Mouse (Mus musculus) cortical plate, adult 2 months (tissue): ENCODE data around the gene Tmem9b. TPM values are rescaled to one million over a fixed set of nuclear protein-coding genes. Genes with fewer than 3 reads are reported as not detected.

Source experiments
- H3K27ac ChIP-seq: fragments of 200-500 bp; 2 replicates; pipeline ENCODE4 v1.5.1; 2012; ENCODE audit warnings: low read length, control low read depth, inconsistent platforms; ENCODE audit not compliant: insufficient read depth
- H3K4me1 ChIP-seq: fragments of 200-500 bp; 2 replicates; pipeline ENCODE4 v1.6.1; 2011; ENCODE audit warnings: low read length; ENCODE audit not compliant: control insufficient read depth, insufficient read depth
- H3K4me3 ChIP-seq: fragments of 200-500 bp; 2 replicates; pipeline ENCODE4 v1.5.1; 2011; ENCODE audit warnings: mild to moderate bottlenecking, low read length, control low read depth; ENCODE audit not compliant: insufficient read depth
- CTCF ChIP-seq: fragments of 200-500 bp; IDR thresholded peaks from 2 replicates; pipeline ENCODE4 v1.5.1; 2011; ENCODE audit warnings: mild to moderate bottlenecking, control low read depth, low read length; ENCODE audit not compliant: insufficient read depth; ENCODE audit errors: extremely low read depth
- POLR2A ChIP-seq: fragments of 200-500 bp; IDR thresholded peaks from 2 replicates; pipeline ENCODE4 v1.6.1; 2011; ENCODE audit warnings: mild to moderate bottlenecking, low read length, control low read depth; ENCODE audit not compliant: insufficient read depth; ENCODE audit errors: extremely low read depth
- polyA plus RNA-seq: library from polyadenylated mRNA; depleted of rRNA; stranded (reverse); fragments of >200 nt; gene quantifications from 2 replicates; pipeline ENCODE4 v1.2.3, GENCODE M21; 2012; rRNA removed

Tmem9b gene
- polyA plus RNA-seq, 1 experiment, result 153 TPM

- H3K4me3 ChIP-seq, result no peak overlapping the region
- no peak overlapping the region for H3K27ac ChIP-seq
- no peaks in the 10 kb centered on the region for H3K4me1 ChIP-seq
- TF ChIP-seq CTCF (no peak), POLR2A (no peak)
Observed at GRCm38 (mm10) chr7:109700213-109700612, 52.5 kb downstream of the Tmem9b start.

GRCm38 (mm10) chr7:109695339-109695726 lies 57.3 kb downstream of the Tmem9b start:
- Histone ChIP-seq H3K4me3 (no peak overlapping the region), H3K27ac (no peak overlapping the region), H3K4me1 (no peaks in the 10 kb centered on the region)
- TF ChIP-seq CTCF, result no peak
- TF ChIP-seq POLR2A, result no peak

GRCm38 (mm10) chr7:109694576-109695338 lies 57.9 kb downstream of the Tmem9b start:
- TF ChIP-seq CTCF (no peak), POLR2A (no peak)
- Histone ChIP-seq H3K27ac (no peak overlapping the region), H3K4me3 (no peak overlapping the region), H3K4me1 (no peaks in the 10 kb centered on the region)

GRCm38 (mm10) chr7:109690961-109691360 lies 61.7 kb downstream of the Tmem9b start:
- no peak overlapping the region for H3K4me3 ChIP-seq
- H3K27ac ChIP-seq, result no peak overlapping the region
- no peaks in the 10 kb centered on the region for H3K4me1 ChIP-seq
- TF ChIP-seq POLR2A (no peak), CTCF (no peak)

- TF ChIP-seq POLR2A (no peak), CTCF (peak; percentile 32; the same call in 1 of the 2 replicates)
- H3K27ac ChIP-seq, result no peak overlapping the region
- H3K4me3 ChIP-seq, result no peak overlapping the region
- no peaks in the 10 kb centered on the region for H3K4me1 ChIP-seq
Observed at GRCm38 (mm10) chr7:109690101-109690500, 62.6 kb downstream of the Tmem9b start.

- no peaks in the 10 kb centered on the region for H3K4me1 ChIP-seq
- TF ChIP-seq POLR2A, result no peak
- no peak for TF ChIP-seq CTCF
Observed at GRCm38 (mm10) chr7:109686585-109687128, 66.0 kb downstream of the Tmem9b start.

More at GRCm38 (mm10) chr7:109686585-109687128, 66.0 kb downstream of the Tmem9b start:
- H3K27ac ChIP-seq, result no peak overlapping the region
- no peak overlapping the region for H3K4me3 ChIP-seq

Other genes starting within 250 kb of the Tmem9b start
- gene Trim66, start 244.7 kb downstream of the Tmem9b start, polyA plus RNA-seq, result 13.7 and 15.1 TPM in 2 replicates
- gene Rpl27a, start 233.7 kb downstream of the Tmem9b start, polyA plus RNA-seq, result 325 and 368 TPM in 2 replicates
- 18.3 and 19.7 TPM in 2 replicates for gene St5, start 49.3 kb downstream of the Tmem9b start, polyA plus RNA-seq
- gene Akip1, start 49.2 kb downstream of the Tmem9b start, polyA plus RNA-seq, result 7.0 and 7.4 TPM in 2 replicates
- gene BC051019, start 29.0 kb downstream of the Tmem9b start, polyA plus RNA-seq, result 0.19 and 0.31 TPM in 2 replicates
- 0.17 and 0.38 TPM in 2 replicates for gene Ascl3, start 21.1 kb downstream of the Tmem9b start, polyA plus RNA-seq
- gene Nrip3, start 29.1 kb upstream of the Tmem9b start, polyA plus RNA-seq, result 45.1 and 47.7 TPM in 2 replicates
- gene Scube2, start 112.8 kb upstream of the Tmem9b start, polyA plus RNA-seq, result 0.35 and 0.57 TPM in 2 replicates
- 214 and 216 TPM in 2 replicates for gene Dennd5a, start 207.6 kb upstream of the Tmem9b start, polyA plus RNA-seq
- 39.0 TPM in 2 replicates for gene Tmem41b, start 234.1 kb upstream of the Tmem9b start, polyA plus RNA-seq